Mouse (Mus musculus) stomach, embryonic 14.5 days (tissue): Measurements from ENCODE around the gene Capg. TPM values are rescaled to one million over a fixed set of nuclear protein-coding genes. Genes with fewer than 3 reads are reported as not detected.

ENCODE experiments used
- ATAC-seq: fragments of 200-750 bp; cut with Nextera tagmentation; 2 replicates; pipeline ENCODE4 v1.8.0; 2017; ENCODE audit warnings: low read depth, moderate TSS enrichment; ENCODE audit not compliant: insufficient number of reproducible peaks, insufficient read depth, low FRiP score
- H3K27ac ChIP-seq: fragments of 300-500 bp; sonication (generic); 2 replicates; pipeline ENCODE4 v1.5.1; 2014; ENCODE audit warnings: mild to moderate bottlenecking, low read length, moderate library complexity, mixed read lengths
- H3K27me3 ChIP-seq: fragments of 300-500 bp; sonication (generic); 2 replicates; pipeline ENCODE4 v1.6.1; 2014; ENCODE audit warnings: low read length, control low read depth, mixed read lengths; ENCODE audit not compliant: control insufficient read depth, insufficient read depth
- H3K36me3 ChIP-seq: fragments of 300-500 bp; sonication (generic); 2 replicates; pipeline ENCODE4 v1.6.1; 2014; ENCODE audit warnings: mild to moderate bottlenecking, control low read depth, low read length, moderate library complexity, mixed read lengths; ENCODE audit not compliant: control insufficient read depth, insufficient read depth
- H3K4me1 ChIP-seq: fragments of 300-500 bp; sonication (generic); 2 replicates; pipeline ENCODE4 v1.6.1; 2014; ENCODE audit warnings: low read length, control low read depth, mixed read lengths; ENCODE audit not compliant: control insufficient read depth, insufficient read depth
- H3K4me2 ChIP-seq: fragments of 300-500 bp; sonication (generic); replicated peaks from 2 replicates; pipeline ENCODE4 v1.6.1; 2014; ENCODE audit warnings: low read depth, low read length, control low read depth
- H3K4me3 ChIP-seq: fragments of 300-500 bp; sonication (generic); 2 replicates; pipeline ENCODE4 v1.5.1; 2014; ENCODE audit warnings: low read depth, low read length, control low read depth
- H3K9ac ChIP-seq: fragments of 300-500 bp; sonication (generic); replicated peaks from 2 replicates; pipeline ENCODE4 v1.6.1; 2014; ENCODE audit warnings: low read depth, mild to moderate bottlenecking, control low read depth, low read length, moderate library complexity, mixed read lengths
- H3K9me3 ChIP-seq: fragments of 300-500 bp; sonication (generic); 2 replicates; pipeline ENCODE4 v1.6.1; 2016; ENCODE audit warnings: low read depth, low read length, control low read depth; ENCODE audit not compliant: control insufficient read depth
- WGBS: fragments of 180-500 bp; shearing (Covaris S2); extraction: QIAGEN DNeasy Blood & Tissue Kit; methylation state at CpG from one replicate; pipeline ENCODE4 v1.1.7; 2014; 5-methylcytosine and 5-hydroxymethylcytosine counted together
- polyA plus RNA-seq: library from polyadenylated mRNA; unstranded; fragments of >200 nt; fragmentation: Nextera tagmentation; extraction: Ambion mirVana; gene quantifications from 2 replicates; pipeline ENCODE4 v1.2.1, GENCODE M21; 2014

Capg gene
- polyA plus RNA-seq, 1 experiment from 2014 or later, result 85.0 TPM

GRCm38 (mm10) chr6:72550025-72550424 lies 5.8 kb downstream of the Capg start:
- peaks cover 23% of the 10 kb centered on the region; the same call in 1 of the 2 replicates for H3K4me1 ChIP-seq
- H3K36me3 ChIP-seq, result no peaks in the 10 kb centered on the region
- no peaks in the 10 kb centered on the region for H3K27me3 ChIP-seq
- WGBS, result 74% methylated on average over 6 of the region's 6 CpGs
- no peaks in the 10 kb centered on the region for H3K9me3 ChIP-seq
- H3K9ac ChIP-seq, result no peak overlapping the region
- peak overlapping the region; percentile 64; the same call in 1 of the 2 replicates for H3K27ac ChIP-seq
- H3K4me3 ChIP-seq, result no peak overlapping the region
- no peak for ATAC-seq
- H3K4me2 ChIP-seq, result no peak overlapping the region

GRCm38 (mm10) chr6:72550503-72551100 lies 6.4 kb downstream of the Capg start:
- Histone ChIP-seq H3K4me1 (peaks cover 23% of the 10 kb centered on the region; the same call in 1 of the 2 replicates), H3K4me2 (no peak overlapping the region)
- 90% methylated on average over 10 of the region's 10 CpGs for WGBS

GRCm38 (mm10) chr6:72552171-72553078 lies 8.2 kb downstream of the Capg start:
- H3K27ac ChIP-seq, result peak overlapping the region; percentile 95
- no peaks in the 10 kb centered on the region for H3K9me3 ChIP-seq
- ATAC-seq, result peak; percentile 92
- WGBS, result 16% methylated on average over 27 of the region's 27 CpGs
- peaks cover 23% of the 10 kb centered on the region; the same call in 1 of the 2 replicates for H3K4me1 ChIP-seq
- H3K4me3 ChIP-seq, result peak overlapping the region; percentile 32
- peak overlapping the region; percentile 76 for H3K4me2 ChIP-seq
- no peaks in the 10 kb centered on the region for H3K36me3 ChIP-seq
- no peaks in the 10 kb centered on the region for H3K27me3 ChIP-seq
- peak overlapping the region; percentile 25; the same call in 1 of the 2 replicates for H3K9ac ChIP-seq

More at GRCm38 (mm10) chr6:72550503-72551100, 6.4 kb downstream of the Capg start:
- H3K4me3 ChIP-seq, result no peak overlapping the region
- no peak overlapping the region for H3K9ac ChIP-seq
- no peak for ATAC-seq
- no peaks in the 10 kb centered on the region for H3K27me3 ChIP-seq
- H3K27ac ChIP-seq, result no peak overlapping the region
- no peaks in the 10 kb centered on the region for H3K9me3 ChIP-seq
- H3K36me3 ChIP-seq, result no peaks in the 10 kb centered on the region

GRCm38 (mm10) chr6:72553079-72553412 lies 8.9 kb downstream of the Capg start:
- Histone ChIP-seq H3K36me3 (no peaks in the 10 kb centered on the region), H3K27ac (peak overlapping the region; percentile 95), H3K9me3 (no peaks in the 10 kb centered on the region), H3K27me3 (no peaks in the 10 kb centered on the region), H3K4me2 (peak overlapping the region; percentile 76), H3K4me1 (peaks cover 23% of the 10 kb centered on the region; the same call in 1 of the 2 replicates), H3K9ac (peak overlapping the region; percentile 25; the same call in 1 of the 2 replicates), H3K4me3 (peak overlapping the region; percentile 32)
- ATAC-seq, result peak; percentile 21; the same call in 1 of the 2 replicates
- WGBS, result 18% methylated on average over 8 of the region's 8 CpGs

- H3K36me3 ChIP-seq, result no peaks in the 10 kb centered on the region
- H3K27ac ChIP-seq, result no peak overlapping the region
- H3K9me3 ChIP-seq, result no peaks in the 10 kb centered on the region
- H3K27me3 ChIP-seq, result no peaks in the 10 kb centered on the region
- no peak overlapping the region for H3K4me3 ChIP-seq
- H3K4me2 ChIP-seq, result no peak overlapping the region
- 63% methylated on average over 8 of the region's 8 CpGs for WGBS
- no peaks in the 10 kb centered on the region for H3K4me1 ChIP-seq
- no peak overlapping the region for H3K9ac ChIP-seq
- ATAC-seq, result no peak
Observed at GRCm38 (mm10) chr6:72560801-72561200, 16.6 kb downstream of the Capg start.

GRCm38 (mm10) chr6:72562486-72562885 lies 18.3 kb downstream of the Capg start:
- Histone ChIP-seq H3K36me3 (no peaks in the 10 kb centered on the region), H3K4me1 (no peaks in the 10 kb centered on the region), H3K4me2 (no peak overlapping the region), H3K4me3 (no peak overlapping the region), H3K27me3 (no peaks in the 10 kb centered on the region), H3K9ac (no peak overlapping the region), H3K27ac (no peak overlapping the region), H3K9me3 (no peaks in the 10 kb centered on the region)
- 41% methylated on average over 6 of the region's 6 CpGs for WGBS
- ATAC-seq, result no peak

GRCm38 (mm10) chr6:72562894-72563293 lies 18.7 kb downstream of the Capg start:
- 74% methylated on average over 5 of the region's 5 CpGs for WGBS
- Histone ChIP-seq H3K36me3 (0 out of 2 replicates have a peak, but pooled peaks cover under 1% of the 10 kb centered on the region), H3K4me3 (no peak overlapping the region), H3K9me3 (no peaks in the 10 kb centered on the region), H3K4me1 (no peaks in the 10 kb centered on the region), H3K27ac (no peak overlapping the region), H3K4me2 (no peak overlapping the region), H3K9ac (no peak overlapping the region), H3K27me3 (no peaks in the 10 kb centered on the region)
- no peak for ATAC-seq

- H3K4me2 ChIP-seq, result no peak overlapping the region
- no peak overlapping the region for H3K4me3 ChIP-seq
- H3K27ac ChIP-seq, result no peak overlapping the region
- ATAC-seq, result no peak
- no peaks in the 10 kb centered on the region for H3K27me3 ChIP-seq
- no peaks in the 10 kb centered on the region for H3K9me3 ChIP-seq
- peaks cover 5% of the 10 kb centered on the region; the same call in 1 of the 2 replicates for H3K36me3 ChIP-seq
- no peak overlapping the region for H3K9ac ChIP-seq
- WGBS, result 68% methylated on average over 7 of the region's 7 CpGs
- no peaks in the 10 kb centered on the region for H3K4me1 ChIP-seq
Observed at GRCm38 (mm10) chr6:72565506-72565905, 21.3 kb downstream of the Capg start.
